Mouse (Mus musculus) CH12.LX (cell line): ENCODE results near the gene Sema3a. TPM values are rescaled to one million over a fixed set of nuclear protein-coding genes. Genes with fewer than 3 reads are reported as not detected.

Experiments
- DNase-seq: peaks from one replicate; pipeline ENCODE4 v3.0.0-alpha.2; 2013; ENCODE audit errors: extremely low read depth
- H3K27ac ChIP-seq: 2 replicates; pipeline ENCODE4 v1.5.1; 2012; ENCODE audit warnings: low read depth, mild to moderate bottlenecking, control low read depth, moderate library complexity; ENCODE audit not compliant: insufficient read depth
- H3K27me3 ChIP-seq: replicated peaks from 2 replicates; pipeline ENCODE3; 2012; ENCODE audit warnings: inconsistent platforms
- H3K36me3 ChIP-seq, 2 experiments: replicated peaks in 1 of 2; 2 replicates each; pipeline versions ENCODE3 to v1.6.1; 2012; ENCODE audit warnings: inconsistent platforms in 1 of 2, low read length in 1 of 2, mild to moderate bottlenecking in 1 of 2, mixed read lengths in 1 of 2, moderate library complexity in 1 of 2; ENCODE audit not compliant: control insufficient read depth in 1 of 2, insufficient read depth in 1 of 2
- H3K4me1 ChIP-seq, 2 experiments: 2 replicates each; pipeline ENCODE4 v1.6.1; 2012; ENCODE audit warnings: inconsistent platforms in 1 of 2, moderate library complexity in 1 of 2; ENCODE audit not compliant: insufficient read depth in 2 of 2, control insufficient read depth in 1 of 2
- H3K4me2 ChIP-seq: 2 replicates; pipeline ENCODE4 v1.6.1; 2012; ENCODE audit warnings: low read depth, mild to moderate bottlenecking, control low read depth; ENCODE audit not compliant: poor library complexity, insufficient read depth, severe bottlenecking
- H3K4me3 ChIP-seq, 3 experiments: fragments of 150-350 bp in 1 of 3; sonication (generic) in 1 of 3; replicated peaks in 1 of 3; 2 replicates each; pipeline versions ENCODE3 to v1.5.1; 2011 to 2012; ENCODE audit warnings: low read depth in 2 of 3, low read length in 2 of 3, mild to moderate bottlenecking in 2 of 3, moderate library complexity in 2 of 3, control low read depth in 1 of 3, improper control_type of control experiment in 1 of 3, inconsistent platforms in 1 of 3, mixed read lengths in 1 of 3; ENCODE audit not compliant: poor library complexity in 1 of 3
- H3K79me2 ChIP-seq: replicated peaks from 2 replicates; pipeline ENCODE4 v1.6.1; 2012; ENCODE audit warnings: mild to moderate bottlenecking, moderate library complexity; ENCODE audit not compliant: control insufficient read depth, poor library complexity, insufficient read depth, severe bottlenecking; ENCODE audit errors: extremely low read depth
- H3K9ac ChIP-seq: 2 replicates; pipeline ENCODE4 v1.6.1; 2012; ENCODE audit warnings: low read depth, mild to moderate bottlenecking, control low read depth, moderate library complexity; ENCODE audit not compliant: insufficient read depth
- H3K9me3 ChIP-seq: replicated peaks from 2 replicates; pipeline ENCODE3; 2012; ENCODE audit warnings: low read length, inconsistent platforms, mixed read lengths
- BHLHE40 ChIP-seq: IDR thresholded peaks from 2 replicates; pipeline ENCODE4 v1.6.1; 2011; ENCODE audit warnings: mild to moderate bottlenecking, low read depth, low read length, improper control_type of control experiment
- CHD2 ChIP-seq: IDR thresholded peaks from 2 replicates; pipeline ENCODE4 v1.6.1; 2011; ENCODE audit warnings: low read length, improper control_type of control experiment
- CTCF ChIP-seq, 2 experiments: IDR thresholded peaks in 1 of 2; conservative IDR thresholded peaks in 1 of 2; 2 replicates each; pipeline ENCODE4 v1.5.1; 2011 to 2012; ENCODE audit warnings: low read depth in 2 of 2, low read length in 2 of 2, improper control_type of control experiment in 1 of 2, inconsistent platforms in 1 of 2, mild to moderate bottlenecking in 1 of 2, moderate library complexity in 1 of 2
- EP300 ChIP-seq: IDR thresholded peaks from 2 replicates; pipeline ENCODE4 v1.6.1; 2011; ENCODE audit warnings: low read length, improper control_type of control experiment
- JUND ChIP-seq: conservative IDR thresholded peaks from 2 replicates; pipeline ENCODE4 v1.6.1; 2011; ENCODE audit warnings: low read depth, low read length, improper control_type of control experiment
- KAT2A ChIP-seq: IDR thresholded peaks from 2 replicates; pipeline ENCODE4 v1.6.1; 2012; ENCODE audit warnings: low read length, improper control_type of control experiment, inconsistent platforms; ENCODE audit not compliant: insufficient replicate concordance
- MAX ChIP-seq: IDR thresholded peaks from 2 replicates; pipeline ENCODE4 v1.6.1; 2011; ENCODE audit warnings: low read length, improper control_type of control experiment
- NELFE ChIP-seq: IDR thresholded peaks from 2 replicates; pipeline ENCODE4 v1.6.1; 2011; ENCODE audit warnings: low read depth, low read length, improper control_type of control experiment
- POLR2A ChIP-seq: IDR thresholded peaks from 2 replicates; pipeline ENCODE4 v1.6.1; 2011; ENCODE audit warnings: low read depth, mild to moderate bottlenecking, improper control_type of control experiment, low read length
- POLR2AphosphoS2 ChIP-seq: IDR thresholded peaks from 2 replicates; pipeline ENCODE4 v1.6.1; 2011; ENCODE audit warnings: low read depth, low read length, improper control_type of control experiment
- RAD21 ChIP-seq: IDR thresholded peaks from 2 replicates; pipeline ENCODE4 v1.6.1; 2011; ENCODE audit warnings: low read depth, mild to moderate bottlenecking, low read length, improper control_type of control experiment, moderate library complexity
- SIN3A ChIP-seq: IDR thresholded peaks from 2 replicates; pipeline ENCODE4 v1.6.1; 2012; ENCODE audit warnings: low read length, improper control_type of control experiment, inconsistent platforms
- TBP ChIP-seq: conservative IDR thresholded peaks from 2 replicates; pipeline ENCODE4 v1.6.1; 2011; ENCODE audit warnings: low read depth, low read length, improper control_type of control experiment
- TCF12 ChIP-seq: IDR thresholded peaks from 2 replicates; pipeline ENCODE4 v1.6.1; 2014; ENCODE audit warnings: low read depth, mild to moderate bottlenecking, inconsistent platforms, low read length, improper control_type of control experiment
- USF1 ChIP-seq: IDR thresholded peaks from 2 replicates; pipeline ENCODE4 v1.6.1; 2014; ENCODE audit warnings: low read depth, mild to moderate bottlenecking, inconsistent platforms, low read length, improper control_type of control experiment
- USF2 ChIP-seq: conservative IDR thresholded peaks from 2 replicates; pipeline ENCODE4 v1.6.1; 2011; ENCODE audit warnings: low read depth, low read length, improper control_type of control experiment
- ZC3H11A ChIP-seq: IDR thresholded peaks from 2 replicates; pipeline ENCODE4 v1.6.1; 2012; ENCODE audit warnings: low read depth, mild to moderate bottlenecking, inconsistent platforms, low read length, improper control_type of control experiment
- ZNF384 ChIP-seq: IDR thresholded peaks from 2 replicates; pipeline ENCODE4 v1.6.1; 2012; ENCODE audit warnings: low read depth, low read length, improper control_type of control experiment, inconsistent platforms
- dilution Hi-C: fragments of 300-500 bp; cut with MboI; formaldehyde crosslinking; loops from 2 replicates; pipeline ENCODE4 v1.14.3; 2020; ENCODE audit warnings: low sequenced_read_pairs; ENCODE audit not compliant: extremely low pct_unique_long_range_greater_than_20kb, extremely low pct_ligation_motif_present
- in situ Hi-C: fragments of 300-500 bp; cut with MboI; formaldehyde crosslinking; loops from 3 replicates; pipeline ENCODE4 v1.14.3; 2019; ENCODE audit warnings: low sequenced_read_pairs, low pct_ligation_motif_present, low pct_unique_long_range_greater_than_20kb, mixed read lengths
- polyA plus RNA-seq: library from polyadenylated mRNA; unstranded; fragments of >175 nt; gene quantifications from 2 replicates; pipeline ENCODE4 v1.2.1, GENCODE M21; 2012; ENCODE audit warnings: low read depth; ENCODE audit not compliant: insufficient read length
- total RNA-seq, 2 experiments: library from RNA; depleted of rRNA; stranded (reverse); fragments of 300-350 nt in 1 of 2; fragments of >200 nt in 1 of 2; gene quantifications; 2 replicates each; pipeline ENCODE4 v1.2.3; 2012 to 2014

Sema3a gene
- total and polyA plus RNA-seq, 3 experiments = not detected

DNA sequence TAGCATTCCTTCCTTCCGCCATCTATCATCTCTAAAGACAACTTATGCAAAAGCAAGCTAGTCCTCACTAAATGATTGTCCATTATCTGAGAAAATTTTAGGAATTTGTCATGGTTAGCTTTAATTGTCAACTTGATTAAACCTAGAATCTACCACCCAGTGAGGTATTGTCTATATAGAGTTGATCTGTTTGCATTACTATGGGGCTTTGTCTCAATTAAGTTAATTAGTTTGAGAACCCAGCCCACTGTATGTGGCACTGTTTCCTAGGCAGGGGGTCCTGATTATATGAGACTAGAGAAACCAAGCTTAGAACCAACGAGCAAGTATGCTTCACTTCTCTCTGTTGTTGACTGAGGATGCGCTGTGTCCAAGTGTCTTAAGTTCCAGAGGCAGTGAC, 194.9 kb downstream of the Sema3a start:
- Histone ChIP-seq H3K9ac (no peak overlapping the region), H3K36me3 (no peaks in the 10 kb centered on the region), H3K79me2 (no peaks in the 10 kb centered on the region), H3K27ac (no peak overlapping the region), H3K27me3 (no peaks in the 10 kb centered on the region), H3K9me3 (peaks cover 18% of the 10 kb centered on the region), H3K4me3 (no peak overlapping the region), H3K4me2 (no peak overlapping the region), H3K4me1 (no peaks in the 10 kb centered on the region)
- dilution Hi-C loops (no loop called here), in situ Hi-C loops (no loop called here)
- no peak for TF ChIP-seq NELFE
- DNase-seq = no peak

DNA sequence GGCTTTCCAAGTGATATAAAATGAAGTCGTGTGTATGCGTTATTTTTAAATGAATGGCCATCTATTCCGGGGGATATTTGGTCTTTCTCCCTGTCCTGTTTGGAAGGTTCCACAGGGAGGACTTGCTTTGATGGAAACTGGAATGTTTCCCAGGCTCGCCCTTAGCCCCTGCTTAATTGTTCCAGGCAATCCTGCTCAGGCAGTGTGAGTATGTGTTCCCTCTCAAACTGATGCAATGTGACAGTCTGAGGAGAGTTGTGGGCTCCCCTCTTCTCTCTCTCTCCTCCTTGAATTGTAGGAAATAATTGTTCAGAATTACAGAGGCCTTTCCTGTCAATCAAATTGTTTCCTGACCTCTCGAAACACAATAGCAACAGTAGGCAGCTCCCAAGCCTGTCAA, 202.1 kb downstream of the Sema3a start:
- in situ Hi-C loops = no loop called here
- no peak overlapping the region for H3K27ac ChIP-seq
- H3K4me1 ChIP-seq = no peaks in the 10 kb centered on the region
- no peaks in the 10 kb centered on the region for H3K27me3 ChIP-seq
- DNase-seq = no peak
- no peaks in the 10 kb centered on the region for H3K36me3 ChIP-seq
- dilution Hi-C loops = no loop called here
- H3K4me3 ChIP-seq = no peak overlapping the region
- no peak overlapping the region for H3K9ac ChIP-seq
- peaks cover 11% of the 10 kb centered on the region for H3K9me3 ChIP-seq
- H3K79me2 ChIP-seq = no peaks in the 10 kb centered on the region
- no peak overlapping the region for H3K4me2 ChIP-seq
- TF ChIP-seq RAD21 (no peak), NELFE (no peak), KAT2A (no peak), POLR2A (no peak), ZC3H11A (no peak), CTCF (conservative IDR thresholded peaks at IDR 0.05 in 1 of 2, IDR thresholded peaks at IDR 0.05 in 1 of 2; ENCODE audit: low read depth in 2 of 2, low read length in 2 of 2) (no peak), TBP (no peak), MAX (no peak), BHLHE40 (no peak), SIN3A (no peak), ZNF384 (no peak), JUND (no peak), USF2 (no peak)

DNA sequence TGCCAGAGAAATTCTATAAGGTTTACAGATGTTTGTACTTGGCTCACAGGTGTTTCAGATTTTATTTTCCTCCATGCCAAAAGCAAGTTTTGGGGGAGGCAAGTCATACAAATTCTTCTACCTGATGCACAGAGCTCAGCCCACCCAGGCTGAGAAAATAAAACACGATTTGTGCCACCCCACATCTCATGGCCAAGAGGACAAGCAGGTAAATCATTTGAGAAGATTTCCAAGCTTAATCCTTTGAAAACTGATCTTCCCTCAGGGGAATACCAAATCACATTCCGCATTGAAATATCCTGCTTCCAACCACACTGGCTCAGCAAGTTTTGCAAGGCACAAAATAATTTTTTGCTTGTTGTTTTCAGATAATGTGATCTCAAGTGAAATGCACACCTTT, 206.2 kb downstream of the Sema3a start:
- in situ Hi-C loops (no loop called here), dilution Hi-C loops (no loop called here)
- TF ChIP-seq USF2 (no peak), TCF12 (no peak), USF1 (no peak), CHD2 (no peak), POLR2AphosphoS2 (no peak), ZC3H11A (no peak), EP300 (no peak), BHLHE40 (no peak), JUND (no peak)

More for the DNA sequence above, 206.2 kb downstream of the Sema3a start:
- Histone ChIP-seq H3K27ac (no peak overlapping the region), H3K27me3 (no peaks in the 10 kb centered on the region), H3K9me3 (peaks cover 15% of the 10 kb centered on the region), H3K4me1 (no peaks in the 10 kb centered on the region), H3K4me3 (no peak overlapping the region), H3K9ac (no peak overlapping the region), H3K79me2 (no peaks in the 10 kb centered on the region), H3K4me2 (no peak overlapping the region), H3K36me3 (no peaks in the 10 kb centered on the region)
- DNase-seq = no peak
